Mouse (Mus musculus): ENCODE measurements at regions not wholly inside any gene's neighbourhood (a gene's known extent, or its start where the extent isn't known, plus 50 kb on each side); places are given as distances from the start of the nearest gene placed in this dataset.

GRCm38 (mm10) chr5:45301120-45301519 is 148.9 kb downstream of the Qdpr start:
- TF ChIP-seq CTCF (IDR thresholded peaks at IDR 0.05; ENCODE audit: control insufficient read depth, insufficient read depth, low read length) (no peak), POLR2A (IDR thresholded peaks at IDR 0.05; ENCODE audit: borderline replicate concordance, control insufficient read depth, low read depth, low read length) (no peak)
